Mouse (Mus musculus): ENCODE measurements around the gene Morc2a. TPM values are rescaled to one million over a fixed set of nuclear protein-coding genes. Genes with fewer than 3 reads are reported as not detected.
"Not testable (repeated sequence)": the region's sequence is repeated elsewhere in the genome, so short reads cannot be mapped to it uniquely, and the experiment has no call there.

Gene Morc2a
- polyA plus RNA-seq (2014; fragmentation: Nextera tagmentation; extraction: Ambion mirVana): 15.1 and 15.9 TPM in 2 replicates

DNA sequence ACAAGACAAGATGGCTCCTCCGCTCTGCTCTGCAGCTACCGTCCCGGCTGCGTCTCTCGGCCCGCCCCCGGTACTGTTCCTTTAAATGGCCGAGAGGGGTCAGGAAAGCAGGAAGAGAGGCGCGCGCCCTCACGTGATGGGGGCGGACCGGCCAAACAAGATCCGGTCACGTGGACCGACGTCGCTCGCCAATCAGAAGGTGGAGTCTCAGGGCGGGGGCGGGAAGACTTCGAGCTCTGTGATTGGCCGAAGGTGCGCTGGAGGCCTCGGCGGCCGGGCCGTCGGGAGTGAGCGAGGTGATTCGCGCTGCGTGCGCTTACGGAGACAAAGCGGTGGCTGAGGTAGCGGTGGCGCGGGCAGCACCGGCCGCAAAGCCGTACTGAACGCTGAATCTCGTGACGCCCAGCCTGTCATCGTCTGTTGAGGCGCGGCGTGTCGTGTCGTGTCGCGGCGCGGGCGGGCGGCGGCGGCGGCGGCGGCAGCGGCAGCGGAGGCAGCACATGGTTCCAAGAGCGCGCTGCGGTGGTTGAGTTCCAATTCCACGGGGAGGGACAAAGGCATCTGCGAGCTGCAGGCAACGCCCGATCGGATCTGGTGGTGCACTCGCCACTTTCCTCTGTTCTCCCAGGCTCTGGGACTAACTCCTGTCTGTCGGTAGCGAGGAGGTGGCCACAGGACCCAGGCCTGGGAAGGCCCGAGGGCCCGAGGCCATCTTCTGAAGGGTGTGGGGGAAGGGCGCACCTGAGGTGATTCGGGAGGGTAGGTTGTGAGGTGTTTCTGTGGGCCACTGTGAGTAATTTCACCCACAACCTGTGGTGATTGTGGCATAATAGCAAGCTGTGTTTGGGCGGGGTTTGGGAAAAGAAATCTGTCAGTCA, at the start of gene Morc2a:
TSS of gene Morc2a (plus strand) at position 228 of the 878 bp plus-strand sequence.
- H3K9ac ChIP-seq (ENCODE audit: low read length): peak within 1 kb of the TSS; percentile 98
- ATAC-seq (ENCODE audit: insufficient number of reproducible peaks, insufficient read depth, low FRiP score, low read depth): peak; percentile 98
- peaks cover 5 to 38% of the 10 kb centered on the region in 2 experiments; a peak in 2 of 4 replicates for H3K4me1 ChIP-seq (ENCODE audit: control insufficient read depth in 2 of 2, insufficient read depth in 2 of 2, low read length in 2 of 2)
- H3K4me3 ChIP-seq (ENCODE audit: control insufficient read depth in 1 of 2, insufficient read depth in 1 of 2, low read depth in 1 of 2, low read length in 2 of 2): peak within 1 kb of the TSS; percentile 89 to 96
- peak within 1 kb of the TSS; percentile 80 for H3K4me2 ChIP-seq (ENCODE audit: low read length)
- peak within 1 kb of the TSS; percentile 88 to 95 for H3K27ac ChIP-seq (replicated peaks in 1 of 2; ENCODE audit: control insufficient read depth in 1 of 2, insufficient read depth in 1 of 2, low read depth in 2 of 2, low read length in 2 of 2)
- WGBS: 1% methylated on average over 80 of the region's 81 CpGs
- H3K9me3 ChIP-seq (ENCODE audit: control insufficient read depth, low read length): no peaks in the 10 kb centered on the region
- H3K27me3 ChIP-seq (ENCODE audit: control insufficient read depth, insufficient read depth, low read length): no peaks in the 10 kb centered on the region
- peaks cover 41% of the 10 kb centered on the region for H3K36me3 ChIP-seq (ENCODE audit: control insufficient read depth, insufficient read depth, low read length)

DNA sequence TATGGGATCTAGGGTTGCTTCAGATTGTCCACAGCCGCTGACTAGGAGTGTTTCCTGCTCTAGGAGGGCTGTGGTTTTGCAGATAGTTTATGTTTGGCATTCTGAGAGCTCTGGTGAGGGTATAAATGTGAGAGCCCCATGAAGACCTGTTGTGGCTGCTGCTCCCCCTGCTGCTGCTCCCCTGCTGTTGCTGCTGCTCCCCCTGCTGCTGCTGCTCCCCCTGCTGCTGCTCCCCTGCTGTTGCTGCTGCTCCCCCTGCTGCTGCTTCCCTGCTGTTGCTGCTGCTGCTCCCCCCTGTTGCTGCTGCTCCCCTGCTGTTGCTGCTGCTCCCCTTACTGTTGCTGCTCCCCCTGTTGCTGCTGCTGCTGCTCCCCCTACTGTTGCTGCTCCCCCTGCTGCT, 47.0 kb upstream of the Morc2a start:
- 38% methylated on average over 1 of the region's 1 CpGs for WGBS
- not testable (repeated sequence) for H3K9me3 ChIP-seq (ENCODE audit: control insufficient read depth, low read length); H3K4me3 ChIP-seq (ENCODE audit: control insufficient read depth in 1 of 2, insufficient read depth in 1 of 2, low read depth in 1 of 2, low read length in 2 of 2); H3K27ac ChIP-seq (replicated peaks in 1 of 2; ENCODE audit: control insufficient read depth in 1 of 2, insufficient read depth in 1 of 2, low read depth in 2 of 2, low read length in 2 of 2); H3K9ac ChIP-seq (ENCODE audit: low read length); H3K36me3 ChIP-seq (ENCODE audit: control insufficient read depth, insufficient read depth, low read length); H3K4me1 ChIP-seq (ENCODE audit: control insufficient read depth in 2 of 2, insufficient read depth in 2 of 2, low read length in 2 of 2); ATAC-seq (ENCODE audit: insufficient number of reproducible peaks, insufficient read depth, low FRiP score, low read depth); H3K27me3 ChIP-seq (ENCODE audit: control insufficient read depth, insufficient read depth, low read length); H3K4me2 ChIP-seq (ENCODE audit: low read length)

DNA sequence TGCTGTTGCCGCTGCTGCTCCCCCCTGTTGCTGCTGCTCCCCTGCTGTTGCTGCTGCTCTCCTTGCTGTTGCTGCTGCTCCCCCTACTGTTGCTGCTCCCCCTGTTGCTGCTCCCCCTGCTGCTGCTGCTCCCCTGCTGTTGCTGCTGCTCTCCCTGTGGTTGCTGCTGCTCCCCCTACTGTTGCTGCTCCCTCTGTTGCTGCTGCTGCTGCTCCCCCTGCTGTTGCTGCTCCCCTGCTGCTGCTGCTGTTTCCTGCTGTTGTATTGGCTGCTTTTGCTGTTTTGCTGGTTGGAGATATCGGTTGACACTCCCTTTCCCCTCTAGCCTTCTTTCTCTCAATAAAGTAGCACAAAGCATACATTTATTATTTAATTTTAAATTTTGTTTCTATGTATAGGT, 46.3 kb upstream of the Morc2a start:
- not testable (repeated sequence) for H3K4me3 ChIP-seq (ENCODE audit: control insufficient read depth in 1 of 2, insufficient read depth in 1 of 2, low read depth in 1 of 2, low read length in 2 of 2); H3K36me3 ChIP-seq (ENCODE audit: control insufficient read depth, insufficient read depth, low read length); H3K27me3 ChIP-seq (ENCODE audit: control insufficient read depth, insufficient read depth, low read length); H3K9me3 ChIP-seq (ENCODE audit: control insufficient read depth, low read length); H3K4me2 ChIP-seq (ENCODE audit: low read length); H3K4me1 ChIP-seq (ENCODE audit: control insufficient read depth in 2 of 2, insufficient read depth in 2 of 2, low read length in 2 of 2); H3K9ac ChIP-seq (ENCODE audit: low read length); H3K27ac ChIP-seq (replicated peaks in 1 of 2; ENCODE audit: control insufficient read depth in 1 of 2, insufficient read depth in 1 of 2, low read depth in 2 of 2, low read length in 2 of 2); ATAC-seq (ENCODE audit: insufficient number of reproducible peaks, insufficient read depth, low FRiP score, low read depth)
- WGBS: 45% methylated on average over 2 of the region's 2 CpGs

DNA sequence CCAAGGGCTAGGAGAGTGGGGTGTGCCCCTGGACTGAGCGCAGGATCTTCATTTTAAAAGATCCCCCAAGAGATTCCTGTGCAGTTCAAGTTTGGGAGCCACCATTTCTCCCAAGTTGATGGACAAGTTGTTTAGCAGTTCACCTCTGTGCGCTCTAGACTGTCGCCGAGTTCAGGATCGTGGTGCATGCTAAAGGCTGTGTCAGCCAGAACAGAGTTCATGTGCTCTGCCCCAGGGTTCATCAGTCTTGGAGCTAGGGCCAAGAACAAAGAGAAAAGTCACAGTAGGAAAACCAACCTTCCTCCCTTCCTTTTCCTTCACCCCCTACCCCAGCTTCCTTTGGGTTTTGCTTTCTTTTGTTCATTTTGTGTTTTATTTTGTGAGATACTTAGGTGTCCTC, 42.5 kb upstream of the Morc2a start:
- H3K9me3 ChIP-seq (ENCODE audit: control insufficient read depth, low read length): no peaks in the 10 kb centered on the region
- no peaks in the 10 kb centered on the region for H3K27me3 ChIP-seq (ENCODE audit: control insufficient read depth, insufficient read depth, low read length)
- H3K9ac ChIP-seq (ENCODE audit: low read length): no peak overlapping the region
- no peaks in the 10 kb centered on the region for H3K36me3 ChIP-seq (ENCODE audit: control insufficient read depth, insufficient read depth, low read length)
- no peaks in the 10 kb centered on the region for H3K4me1 ChIP-seq (ENCODE audit: control insufficient read depth in 2 of 2, insufficient read depth in 2 of 2, low read length in 2 of 2)
- WGBS: 87% methylated on average over 5 of the region's 5 CpGs
- H3K4me2 ChIP-seq (ENCODE audit: low read length): no peak overlapping the region
- H3K27ac ChIP-seq (replicated peaks in 1 of 2; ENCODE audit: control insufficient read depth in 1 of 2, insufficient read depth in 1 of 2, low read depth in 2 of 2, low read length in 2 of 2): no peak overlapping the region
- no peak for ATAC-seq (ENCODE audit: insufficient number of reproducible peaks, insufficient read depth, low FRiP score, low read depth)
- H3K4me3 ChIP-seq (ENCODE audit: control insufficient read depth in 1 of 2, insufficient read depth in 1 of 2, low read depth in 1 of 2, low read length in 2 of 2): no peak overlapping the region

DNA sequence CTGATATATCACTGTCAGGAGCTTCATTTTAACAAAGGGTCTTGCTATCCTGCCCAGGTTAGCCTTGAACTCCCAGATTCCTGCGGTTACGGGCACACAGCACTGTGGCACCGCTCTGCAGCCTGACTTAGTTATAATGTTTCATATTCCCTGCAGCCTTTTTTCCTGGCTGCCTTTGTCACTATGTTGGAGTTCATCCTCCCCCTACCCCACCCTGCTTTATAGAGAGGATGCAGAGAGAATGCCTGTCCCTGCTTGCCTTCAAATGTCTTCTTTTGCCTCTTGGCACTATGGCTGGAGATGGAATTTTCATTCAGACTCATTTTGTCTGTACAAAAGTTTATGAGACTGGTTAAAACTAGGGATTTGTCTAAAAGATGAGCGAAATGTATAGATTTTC, 33.4 kb upstream of the Morc2a start:
- H3K4me1 ChIP-seq (ENCODE audit: control insufficient read depth in 2 of 2, insufficient read depth in 2 of 2, low read length in 2 of 2): no peaks in the 10 kb centered on the region
- H3K27me3 ChIP-seq (ENCODE audit: control insufficient read depth, insufficient read depth, low read length): no peaks in the 10 kb centered on the region
- H3K9me3 ChIP-seq (ENCODE audit: control insufficient read depth, low read length): no peaks in the 10 kb centered on the region
- WGBS: 91% methylated on average over 4 of the region's 4 CpGs
- H3K4me2 ChIP-seq (ENCODE audit: low read length): no peak overlapping the region
- no peak overlapping the region for H3K27ac ChIP-seq (replicated peaks in 1 of 2; ENCODE audit: control insufficient read depth in 1 of 2, insufficient read depth in 1 of 2, low read depth in 2 of 2, low read length in 2 of 2)
- ATAC-seq (ENCODE audit: insufficient number of reproducible peaks, insufficient read depth, low FRiP score, low read depth): no peak
- no peaks in the 10 kb centered on the region for H3K36me3 ChIP-seq (ENCODE audit: control insufficient read depth, insufficient read depth, low read length)
- no peak overlapping the region for H3K9ac ChIP-seq (ENCODE audit: low read length)
- H3K4me3 ChIP-seq (ENCODE audit: control insufficient read depth in 1 of 2, insufficient read depth in 1 of 2, low read depth in 1 of 2, low read length in 2 of 2): no peak overlapping the region

DNA sequence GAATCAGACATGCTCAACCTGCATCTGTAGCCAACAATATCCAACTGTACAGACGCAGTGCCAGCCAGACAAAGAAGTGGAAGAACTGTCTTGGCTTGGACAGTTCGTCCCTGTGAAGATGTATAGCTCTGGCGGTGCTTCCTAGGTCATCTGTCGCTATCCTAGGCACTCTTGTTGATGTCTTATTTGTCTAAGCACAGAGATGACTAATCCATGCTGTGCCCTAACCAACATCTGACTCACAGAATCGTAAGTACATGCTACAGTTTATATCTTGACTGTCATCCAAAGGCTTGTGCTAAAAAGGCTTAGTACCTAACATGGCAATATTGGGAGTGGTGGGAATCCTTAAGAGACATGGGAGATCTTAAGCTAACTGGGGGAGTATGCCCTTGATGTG, 26.2 kb upstream of the Morc2a start:
- no peak overlapping the region for H3K4me2 ChIP-seq (ENCODE audit: low read length)
- H3K27me3 ChIP-seq (ENCODE audit: control insufficient read depth, insufficient read depth, low read length): no peaks in the 10 kb centered on the region
- 72% methylated on average over 5 of the region's 5 CpGs for WGBS
- no peak overlapping the region for H3K9ac ChIP-seq (ENCODE audit: low read length)
- no peaks in the 10 kb centered on the region for H3K4me1 ChIP-seq (ENCODE audit: control insufficient read depth in 2 of 2, insufficient read depth in 2 of 2, low read length in 2 of 2)
- H3K27ac ChIP-seq (replicated peaks in 1 of 2; ENCODE audit: control insufficient read depth in 1 of 2, insufficient read depth in 1 of 2, low read depth in 2 of 2, low read length in 2 of 2): no peak overlapping the region
- H3K36me3 ChIP-seq (ENCODE audit: control insufficient read depth, insufficient read depth, low read length): no peaks in the 10 kb centered on the region
- peaks cover 11% of the 10 kb centered on the region; the same call in 1 of the 2 replicates for H3K9me3 ChIP-seq (ENCODE audit: control insufficient read depth, low read length)
- ATAC-seq (ENCODE audit: insufficient number of reproducible peaks, insufficient read depth, low FRiP score, low read depth): no peak
- no peak overlapping the region for H3K4me3 ChIP-seq (ENCODE audit: control insufficient read depth in 1 of 2, insufficient read depth in 1 of 2, low read depth in 1 of 2, low read length in 2 of 2)

DNA sequence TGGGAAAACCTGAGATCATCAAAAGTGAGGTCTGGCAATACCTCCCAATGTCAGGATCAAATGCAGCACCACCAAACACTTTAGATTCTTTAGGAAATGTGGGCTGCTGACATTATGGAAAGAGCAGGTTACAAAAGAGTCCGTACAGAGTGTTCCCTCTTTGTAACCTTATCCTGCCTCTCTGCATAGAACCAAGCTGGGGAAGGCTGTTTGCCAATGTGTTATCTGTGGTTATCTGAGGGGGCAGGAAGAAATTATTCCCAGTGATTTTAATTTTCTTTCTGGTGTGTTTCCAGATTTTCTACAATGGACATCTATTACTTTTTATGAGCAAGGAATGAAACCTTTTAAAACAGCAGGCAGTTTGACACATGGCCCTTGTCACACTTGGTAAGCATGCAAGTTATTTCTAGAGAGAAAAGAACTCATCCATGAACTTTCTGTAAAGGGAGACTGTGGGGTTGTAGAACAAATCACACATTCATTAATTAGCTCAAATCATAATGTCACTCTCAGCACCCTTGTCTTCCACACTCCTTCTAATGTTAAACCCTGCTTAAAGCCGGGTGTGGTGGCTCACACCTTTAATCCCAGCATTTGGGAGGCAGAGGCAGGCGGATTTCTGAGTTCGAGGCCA, 24.5 kb upstream of the Morc2a start:
- WGBS: 67% methylated on average over 4 of the region's 4 CpGs
- no peaks in the 10 kb centered on the region; the same call in none of the 2 replicates for H3K27me3 ChIP-seq (ENCODE audit: control insufficient read depth, insufficient read depth, low read length)
- no peak overlapping the region for H3K27ac ChIP-seq (replicated peaks in 1 of 2; ENCODE audit: control insufficient read depth in 1 of 2, insufficient read depth in 1 of 2, low read depth in 2 of 2, low read length in 2 of 2)
- H3K4me3 ChIP-seq (ENCODE audit: control insufficient read depth in 1 of 2, insufficient read depth in 1 of 2, low read depth in 1 of 2, low read length in 2 of 2): no peak overlapping the region
- no peak overlapping the region for H3K9ac ChIP-seq (ENCODE audit: low read length)
- H3K36me3 ChIP-seq (ENCODE audit: control insufficient read depth, insufficient read depth, low read length): no peaks in the 10 kb centered on the region
- no peak overlapping the region for H3K4me2 ChIP-seq (ENCODE audit: low read length)
- H3K4me1 ChIP-seq (ENCODE audit: control insufficient read depth in 2 of 2, insufficient read depth in 2 of 2, low read length in 2 of 2): peaks cover 0 to 6% of the 10 kb centered on the region in 2 experiments; a peak in 1 of 4 replicates
- no peak for ATAC-seq (ENCODE audit: insufficient number of reproducible peaks, insufficient read depth, low FRiP score, low read depth)
- H3K9me3 ChIP-seq (ENCODE audit: control insufficient read depth, low read length): peaks cover 11% of the 10 kb centered on the region; the same call in 1 of the 2 replicates

All from heart, embryonic 14.5 days (tissue).